19 mouse cellular contexts compared by ENCODE assay signal in genomic region chr11:76807007-76807679, GRCm38 (mm10).
"Had no signal": no experiment of that assay in that cellular context is flagged by ENCODE, and none has a peak within 500 bp of the region (broad histone marks: within the 10 kb centered on the region; RNA-seq: fewer than 3 reads in every experiment).

No protein-coding gene starts in this region.

- H3K9me3 ChIP-seq: liver, embryonic 15.5 days; lung, embryonic 15.5 days; megakaryocyte, embryonic 14.5 days; midbrain, embryonic 12.5 days; midbrain, embryonic 15.5 days; neural tube, embryonic 12.5 days; stomach, embryonic 15.5 days had no signal

- H3K27me3 ChIP-seq: liver, embryonic 15.5 days; lung, embryonic 15.5 days; megakaryocyte, embryonic 14.5 days; midbrain, embryonic 12.5 days; midbrain, embryonic 15.5 days; neural tube, embryonic 12.5 days; stomach, embryonic 15.5 days had no signal

- H3K4me3 ChIP-seq: liver, embryonic 15.5 days; lung, embryonic 15.5 days; megakaryocyte, embryonic 14.5 days; midbrain, embryonic 12.5 days; midbrain, embryonic 15.5 days; neural tube, embryonic 12.5 days; stomach, embryonic 15.5 days had no signal

- ATAC-seq: liver, postnatal 0 days; lung, postnatal 0 days; midbrain, embryonic 15.5 days had no signal

- H3K27ac ChIP-seq: liver, embryonic 15.5 days; lung, embryonic 15.5 days; macrophage; midbrain, embryonic 12.5 days; midbrain, embryonic 15.5 days; neural tube, embryonic 12.5 days; stomach, embryonic 15.5 days had no signal

- DNase-seq: liver, postnatal 0 days; lung, adult 2 months; lung, postnatal 14 days; lung, postnatal 36 days; right cerebral cortex, postnatal 14 days; right cerebral cortex, postnatal 4 days; spleen, adult 18-20 months; thymus, adult 18-20 months; thymus, postnatal 14 days; thymus, postnatal 36 days had no signal

- H3K4me2 ChIP-seq: liver, embryonic 15.5 days; lung, embryonic 15.5 days; midbrain, embryonic 12.5 days; midbrain, embryonic 15.5 days; neural tube, embryonic 12.5 days; stomach, embryonic 15.5 days had no signal

- H3K9ac ChIP-seq: liver, embryonic 15.5 days; liver, postnatal 0 days; lung, embryonic 15.5 days; midbrain, embryonic 12.5 days; midbrain, embryonic 15.5 days; neural tube, embryonic 12.5 days; stomach, embryonic 15.5 days had no signal

- H3K4me1 ChIP-seq: liver, embryonic 15.5 days; megakaryocyte, embryonic 14.5 days; midbrain, embryonic 12.5 days; midbrain, embryonic 15.5 days; neural tube, embryonic 12.5 days had no signal
